Mouse (Mus musculus) liver, embryonic 16.5 days (tissue): ENCODE measurements around the gene Plvap. TPM values are rescaled to one million over a fixed set of nuclear protein-coding genes. Genes with fewer than 3 reads are reported as not detected.

Source experiments
- ATAC-seq: fragments of 200-750 bp; cut with Nextera tagmentation; 2 replicates; pipeline ENCODE4 v1.8.0; 2017; ENCODE audit warnings: low read depth, mild to moderate bottlenecking, moderate number of reproducible peaks, moderate library complexity
- H3K27ac ChIP-seq: fragments of 300-500 bp; sonication (generic); 2 replicates; pipeline ENCODE4 v1.5.1; 2014; ENCODE audit warnings: mild to moderate bottlenecking, low read length
- H3K27me3 ChIP-seq: fragments of 300-500 bp; sonication (generic); 2 replicates; pipeline ENCODE4 v1.6.1; 2014; ENCODE audit warnings: low read depth, low read length, mixed read lengths; ENCODE audit not compliant: control insufficient read depth, insufficient read depth
- H3K36me3 ChIP-seq: fragments of 300-500 bp; sonication (generic); 2 replicates; pipeline ENCODE4 v1.6.1; 2014; ENCODE audit warnings: mild to moderate bottlenecking; ENCODE audit not compliant: control insufficient read depth, insufficient read depth
- H3K4me1 ChIP-seq: fragments of 300-500 bp; sonication (generic); 2 replicates; pipeline ENCODE4 v1.6.1; 2014; ENCODE audit warnings: low read depth, low read length, mixed read lengths; ENCODE audit not compliant: control insufficient read depth
- H3K4me2 ChIP-seq: fragments of 300-500 bp; sonication (generic); 2 replicates; pipeline ENCODE4 v1.6.1; 2014; ENCODE audit warnings: low read depth, low read length, mixed read lengths
- H3K4me3 ChIP-seq: fragments of 300-500 bp; sonication (generic); 2 replicates; pipeline ENCODE4 v1.5.1; 2014; ENCODE audit warnings: low read depth, mild to moderate bottlenecking, low read length
- H3K9ac ChIP-seq: fragments of 300-500 bp; sonication (generic); 2 replicates; pipeline ENCODE4 v1.6.1; 2014; ENCODE audit warnings: low read depth, low read length
- H3K9me3 ChIP-seq: fragments of 300-500 bp; sonication (generic); replicated peaks from 2 replicates; pipeline ENCODE4 v1.6.1; 2016; ENCODE audit warnings: low read length; ENCODE audit not compliant: control insufficient read depth
- WGBS: fragments of 180-500 bp; shearing (Covaris S2); extraction: QIAGEN DNeasy Blood & Tissue Kit; methylation state at CpG from one replicate; pipeline ENCODE4 v1.1.7; 2014; ENCODE audit not compliant: insufficient replicate concordance; 5-methylcytosine and 5-hydroxymethylcytosine counted together
- polyA plus RNA-seq: library from polyadenylated mRNA; unstranded; fragments of >200 nt; fragmentation: Nextera tagmentation; extraction: Ambion mirVana; gene quantifications from 2 replicates; pipeline ENCODE4 v1.2.1, GENCODE M21; 2015

The Plvap gene
- polyA plus RNA-seq, 1 experiment from 2014 or later = 20.3 TPM

DNA sequence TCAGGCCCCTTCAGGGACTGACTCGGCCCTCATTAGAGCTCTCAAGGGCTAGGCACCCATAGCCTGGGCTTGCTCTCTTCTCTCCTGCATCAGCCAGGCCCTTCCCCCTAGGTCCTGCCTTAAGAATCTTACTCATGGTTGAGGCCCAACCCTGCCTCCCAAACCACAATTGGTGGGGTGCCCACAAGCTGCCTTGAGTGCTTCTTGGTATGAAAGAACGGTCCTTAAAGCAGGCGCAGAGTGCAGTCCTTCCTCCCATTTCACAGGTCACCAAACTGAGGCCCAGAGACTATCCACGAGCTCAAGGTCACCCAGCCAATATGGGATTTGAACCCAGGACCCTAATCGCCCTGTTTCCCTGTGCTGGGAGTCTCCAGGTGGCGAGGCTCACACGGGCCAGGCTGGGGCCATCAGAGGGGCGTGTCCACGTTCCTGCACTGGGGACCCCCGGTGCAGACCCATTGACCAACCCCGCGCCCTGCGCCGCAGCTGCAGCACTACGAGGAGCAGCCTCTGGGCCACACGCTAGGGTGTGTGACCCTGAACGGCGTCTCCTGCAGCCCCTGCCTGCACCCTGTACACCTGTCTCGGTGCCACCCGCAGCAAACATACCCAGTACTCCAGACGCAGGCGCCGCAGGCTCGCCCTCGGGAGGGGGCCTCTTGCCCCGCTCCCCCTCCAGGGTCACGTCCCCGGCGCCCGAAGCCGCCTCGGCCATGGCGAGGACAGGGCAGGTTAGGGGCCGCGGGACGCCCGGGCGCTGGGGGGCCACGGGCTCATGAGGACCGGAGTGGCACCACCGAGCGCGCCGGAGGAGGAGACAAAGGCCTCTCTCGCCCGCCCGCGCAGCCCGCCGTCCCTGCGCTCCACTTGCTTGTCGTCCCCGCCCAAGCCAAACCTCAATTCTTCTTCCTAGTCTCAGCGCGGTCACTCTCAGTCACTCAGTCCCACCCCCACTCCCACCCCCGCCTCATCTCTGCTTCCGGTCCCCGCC lies 26.1 kb downstream of the Plvap start, which contains the start of gene Ano8:
Gene Ano8, minus strand, starts transcription at position 822 of the 994 bp plus-strand sequence.
- peaks cover 23% of the 10 kb centered on the region for H3K4me1 ChIP-seq

DNA sequence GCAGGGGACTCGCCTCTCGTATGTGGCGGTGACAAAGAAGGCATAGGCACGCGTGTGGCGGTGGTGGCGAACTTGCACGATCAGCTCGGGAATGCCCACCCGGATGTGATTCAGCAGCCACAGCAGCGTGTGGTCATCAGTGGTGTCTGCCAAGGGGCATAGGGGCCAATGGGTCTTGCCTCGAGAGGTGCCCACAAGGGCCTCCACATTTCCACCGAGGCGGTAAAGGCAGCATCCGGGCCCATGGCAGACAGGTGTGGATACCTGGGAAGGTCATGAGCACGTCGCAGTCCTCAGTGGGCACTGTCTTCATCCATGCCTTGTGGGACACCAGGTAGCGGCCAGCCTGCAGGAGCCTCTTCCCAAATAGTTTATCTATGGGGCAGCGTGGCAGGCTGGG lies 26.8 kb downstream of the Plvap start:
- H3K4me1 ChIP-seq = peaks cover 22% of the 10 kb centered on the region
- no peak overlapping the region for H3K4me3 ChIP-seq
- H3K27me3 ChIP-seq = no peaks in the 10 kb centered on the region
- H3K27ac ChIP-seq = no peak overlapping the region
- H3K9ac ChIP-seq = no peak overlapping the region
- H3K4me2 ChIP-seq = no peak overlapping the region
- no peaks in the 10 kb centered on the region for H3K36me3 ChIP-seq
- no peak for ATAC-seq
- H3K9me3 ChIP-seq = no peaks in the 10 kb centered on the region
- 91% methylated on average over 19 of the region's 19 CpGs for WGBS

More for the DNA sequence above, 26.1 kb downstream of the Plvap start, which contains the start of gene Ano8:
- peak within 1 kb of the TSS; percentile 86 for H3K4me2 ChIP-seq
- no peak for ATAC-seq
- H3K27ac ChIP-seq = no peak within 1 kb of the TSS
- H3K9ac ChIP-seq = peak within 1 kb of the TSS; percentile 57
- no peaks in the 10 kb centered on the region; the same call in 1 of the 2 replicates for H3K36me3 ChIP-seq
- H3K4me3 ChIP-seq = peak within 1 kb of the TSS; percentile 64
- H3K27me3 ChIP-seq = no peaks in the 10 kb centered on the region
- 4% methylated on average over 52 of the region's 58 CpGs for WGBS
- no peaks in the 10 kb centered on the region for H3K9me3 ChIP-seq

DNA sequence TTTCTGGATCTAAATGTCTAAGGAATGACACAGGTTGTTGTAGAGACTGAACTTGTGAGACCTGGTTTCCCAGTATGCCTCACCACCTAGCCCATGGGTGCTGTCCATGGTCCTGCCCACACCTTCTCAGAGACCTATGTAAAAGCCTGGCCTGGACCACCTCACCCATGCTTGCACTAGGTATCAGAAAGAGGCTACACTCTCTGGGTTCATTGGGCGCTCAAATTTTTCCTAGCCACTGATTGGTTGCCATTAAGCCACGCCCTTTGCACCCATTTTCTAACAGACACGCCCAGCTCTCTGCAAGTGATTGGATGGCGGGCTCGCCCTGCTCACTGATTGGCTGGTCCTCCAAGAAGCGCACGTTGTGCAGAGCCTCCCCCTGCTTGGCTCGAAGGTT lies 27.6 kb downstream of the Plvap start:
- no peak for ATAC-seq
- Histone ChIP-seq H3K4me3 (no peak overlapping the region), H3K9me3 (no peaks in the 10 kb centered on the region), H3K27ac (no peak overlapping the region), H3K36me3 (no peaks in the 10 kb centered on the region), H3K4me1 (peaks cover 14% of the 10 kb centered on the region), H3K4me2 (no peak overlapping the region), H3K9ac (no peak overlapping the region), H3K27me3 (no peaks in the 10 kb centered on the region)
- 52% methylated on average over 8 of the region's 8 CpGs for WGBS

DNA sequence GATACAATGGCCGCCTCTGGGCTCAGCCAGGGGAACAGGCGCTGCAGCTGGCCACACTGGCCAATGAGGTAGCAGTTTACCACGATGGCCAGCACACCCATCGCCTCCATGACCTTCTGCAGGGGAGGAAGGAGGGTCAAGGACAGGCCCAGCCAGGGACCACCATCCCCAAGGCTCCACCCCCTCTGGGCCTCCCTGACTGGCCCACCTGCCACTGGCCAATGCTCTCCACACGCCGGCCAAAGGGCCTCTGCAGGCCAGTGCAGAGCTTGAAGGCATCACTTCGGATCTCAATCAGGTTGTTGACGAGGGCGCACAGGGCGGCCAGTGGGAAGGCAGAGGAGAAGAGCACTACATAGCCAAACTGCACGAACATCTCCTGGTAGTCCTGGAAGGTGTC lies 32.6 kb downstream of the Plvap start:
- no peaks in the 10 kb centered on the region for H3K36me3 ChIP-seq
- 77% methylated on average over 10 of the region's 11 CpGs for WGBS
- H3K4me3 ChIP-seq = no peak overlapping the region
- no peak overlapping the region for H3K27ac ChIP-seq
- peaks cover 11% of the 10 kb centered on the region for H3K4me1 ChIP-seq
- ATAC-seq = no peak
- H3K9me3 ChIP-seq = no peaks in the 10 kb centered on the region
- H3K27me3 ChIP-seq = no peaks in the 10 kb centered on the region
- H3K9ac ChIP-seq = no peak overlapping the region
- H3K4me2 ChIP-seq = no peak overlapping the region

DNA sequence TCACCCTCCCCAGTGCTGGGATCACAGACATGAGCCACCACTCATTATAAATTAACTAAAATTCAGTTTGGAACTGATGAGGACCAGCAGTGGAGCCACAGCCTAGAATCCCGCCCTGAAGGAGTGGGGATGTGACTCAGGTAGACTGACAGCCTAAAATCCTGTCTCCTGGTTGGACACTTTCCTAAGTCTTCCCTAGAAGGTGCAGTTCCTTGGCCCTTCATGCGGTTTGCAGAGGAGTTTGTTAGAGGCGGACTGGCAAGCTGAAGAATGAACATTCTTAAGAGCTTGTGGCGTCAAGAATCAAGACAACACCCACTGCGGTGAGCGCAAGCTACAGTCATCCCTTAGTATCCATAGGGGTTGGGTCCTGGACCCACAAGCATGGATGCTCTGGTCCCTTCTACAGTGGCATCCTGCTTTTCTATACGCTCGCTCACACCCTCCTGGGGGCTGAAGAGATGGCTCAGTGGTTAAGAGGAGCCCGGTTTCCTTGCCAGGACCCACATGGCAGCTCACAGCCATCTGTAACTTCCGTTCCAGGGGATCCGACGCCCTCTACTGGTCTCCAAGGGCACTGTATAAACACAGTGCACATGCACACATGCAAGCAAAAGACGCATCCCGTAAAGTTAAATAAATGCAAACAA lies 34.2 kb downstream of the Plvap start:
- no peaks in the 10 kb centered on the region; the same call in 1 of the 2 replicates for H3K36me3 ChIP-seq
- H3K4me1 ChIP-seq = peaks cover 11% of the 10 kb centered on the region
- no peaks in the 10 kb centered on the region for H3K27me3 ChIP-seq
- no peak for ATAC-seq
- H3K4me3 ChIP-seq = peak overlapping the region; percentile 66
- peak overlapping the region; percentile 91 for H3K4me2 ChIP-seq
- no peaks in the 10 kb centered on the region for H3K9me3 ChIP-seq
- no peak overlapping the region for H3K27ac ChIP-seq
- H3K9ac ChIP-seq = no peak overlapping the region; the same call in 1 of the 2 replicates
- WGBS = 38% methylated on average over 14 of the region's 14 CpGs

DNA sequence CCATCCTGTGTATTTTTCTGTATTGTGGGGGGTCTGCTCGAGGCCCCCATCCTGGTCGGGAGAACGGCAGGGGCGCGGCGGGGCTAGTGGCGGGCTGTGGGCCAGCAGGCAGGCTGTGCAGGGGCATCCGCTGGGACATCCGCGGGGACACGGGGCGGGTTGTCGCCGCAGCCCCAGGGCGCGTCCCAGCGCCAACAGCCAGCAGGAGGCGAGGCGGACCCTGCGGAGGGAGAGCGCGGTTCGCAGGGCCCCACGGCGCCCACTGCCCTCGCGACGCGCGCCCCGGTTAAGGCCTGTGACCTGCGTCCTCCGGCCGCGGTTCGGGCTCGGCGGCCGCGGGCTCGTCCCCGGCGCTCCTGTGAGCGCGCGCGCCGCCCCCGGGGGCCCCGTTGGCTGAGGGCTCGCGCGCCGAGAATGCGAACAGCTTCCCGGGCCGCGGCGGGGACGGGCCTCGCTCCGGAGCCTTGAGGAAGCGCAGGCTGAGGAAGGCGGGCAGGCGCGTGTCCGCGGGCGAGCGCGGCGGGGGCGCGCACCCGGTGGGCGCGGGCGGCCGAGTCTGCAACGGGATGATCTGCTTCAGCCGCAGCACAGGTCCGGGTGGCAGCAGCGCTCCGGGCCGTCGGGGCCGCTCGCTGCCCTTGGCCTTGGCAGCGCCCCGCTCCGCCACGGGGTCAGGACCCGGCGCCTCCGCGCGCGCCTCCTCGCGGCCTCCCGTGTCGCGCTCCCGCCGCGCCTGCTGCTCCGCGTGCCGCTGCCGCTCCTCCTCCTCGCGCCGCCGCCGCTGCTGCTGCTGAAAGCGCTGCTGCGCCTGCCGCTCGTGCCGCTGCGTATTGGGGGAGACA lies 35.2 kb downstream of the Plvap start:
- H3K4me2 ChIP-seq = peak overlapping the region; percentile 91
- peak overlapping the region; percentile 66 for H3K4me3 ChIP-seq
- H3K27ac ChIP-seq = peak overlapping the region; percentile 25; the same call in 1 of the 2 replicates
- WGBS = under 1% methylated on average over 107 of the region's 121 CpGs
- no peaks in the 10 kb centered on the region for H3K9me3 ChIP-seq
- peak; percentile 73 for ATAC-seq
- H3K27me3 ChIP-seq = no peaks in the 10 kb centered on the region
- peaks cover 3% of the 10 kb centered on the region for H3K36me3 ChIP-seq
- peak overlapping the region; percentile 63 for H3K9ac ChIP-seq
- peaks cover 11% of the 10 kb centered on the region for H3K4me1 ChIP-seq

DNA sequence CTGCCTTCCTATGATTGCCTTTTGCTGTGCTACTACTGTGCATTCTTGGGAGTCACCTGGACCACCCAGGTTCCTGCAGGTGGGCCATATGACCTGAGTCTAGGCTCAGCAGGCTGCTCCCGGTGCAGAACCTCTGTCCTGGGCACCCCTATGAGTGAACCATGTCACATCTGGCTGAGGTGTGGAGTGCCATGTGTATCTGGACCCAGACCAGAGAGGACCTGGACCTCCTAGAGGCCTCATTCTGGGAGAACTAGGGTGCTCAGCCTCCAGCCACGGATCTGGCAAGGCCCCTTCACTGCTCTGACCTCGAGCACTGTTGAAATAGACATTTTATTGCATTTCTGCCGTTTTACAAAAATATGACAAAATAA lies 35.9 kb downstream of the Plvap start:
- Histone ChIP-seq H3K36me3 (peaks cover 3% of the 10 kb centered on the region), H3K4me2 (peak overlapping the region; percentile 91), H3K9ac (peak overlapping the region; percentile 63), H3K27me3 (no peaks in the 10 kb centered on the region), H3K4me1 (peaks cover 14% of the 10 kb centered on the region), H3K4me3 (peak overlapping the region; percentile 66), H3K9me3 (no peaks in the 10 kb centered on the region), H3K27ac (no peak overlapping the region)
- ATAC-seq = no peak
- 32% methylated on average over 4 of the region's 4 CpGs for WGBS

DNA sequence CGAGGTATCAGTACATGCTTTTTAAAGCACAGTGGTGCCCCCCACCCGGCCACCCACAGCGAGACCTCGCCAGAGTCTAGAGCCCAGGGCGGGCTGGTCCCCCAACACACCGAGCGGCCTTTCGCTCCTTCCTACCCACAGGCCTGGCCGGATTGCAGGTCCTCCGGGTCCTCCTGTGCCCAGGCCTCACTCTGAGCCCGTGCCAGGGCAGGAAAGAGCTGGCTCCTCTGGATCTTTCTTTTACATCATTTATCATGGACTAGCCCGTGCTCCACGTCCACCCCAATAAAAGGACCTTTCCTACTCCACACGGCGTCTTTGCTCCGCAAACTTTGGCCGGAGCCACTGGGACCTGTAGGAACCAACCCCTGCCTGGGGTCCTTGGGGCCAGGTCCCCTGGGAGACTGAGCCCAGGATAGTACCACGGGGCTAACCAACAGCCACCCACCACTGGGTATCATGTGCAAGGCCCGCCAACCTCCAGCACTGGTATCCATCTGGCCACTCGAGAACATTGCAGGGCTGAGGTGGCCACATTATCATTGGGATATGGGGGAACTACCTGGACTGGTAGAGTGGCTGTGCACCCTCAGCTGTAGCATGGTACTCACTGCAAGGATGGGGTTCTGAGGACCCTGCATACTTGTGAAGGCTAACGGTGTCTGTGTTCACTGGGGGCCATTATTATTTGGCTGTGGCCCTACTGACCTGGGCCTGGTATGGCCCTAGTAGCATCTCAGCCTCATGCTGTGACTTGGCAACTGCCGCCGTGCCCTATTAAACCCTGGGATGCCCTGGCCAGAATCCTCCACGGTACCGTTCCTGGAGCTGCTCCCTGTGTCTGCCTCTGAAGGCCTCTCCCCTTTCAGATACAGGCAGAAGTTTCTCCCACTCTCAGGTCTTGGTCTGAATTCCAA lies 36.5 kb downstream of the Plvap start:
- peaks cover 20% of the 10 kb centered on the region for H3K4me1 ChIP-seq
- H3K4me2 ChIP-seq = no peak overlapping the region
- H3K9me3 ChIP-seq = no peaks in the 10 kb centered on the region
- no peak overlapping the region for H3K27ac ChIP-seq
- H3K9ac ChIP-seq = no peak overlapping the region
- H3K4me3 ChIP-seq = no peak overlapping the region
- no peak for ATAC-seq
- H3K36me3 ChIP-seq = peaks cover 3% of the 10 kb centered on the region
- H3K27me3 ChIP-seq = no peaks in the 10 kb centered on the region
- 85% methylated on average over 25 of the region's 25 CpGs for WGBS
